Mouse (Mus musculus): Measurements from ENCODE around the gene Gm49398. TPM values are rescaled to one million over a fixed set of nuclear protein-coding genes. Genes with fewer than 3 reads are reported as not detected.

Gene Gm49398
- not detected in 2 replicates for polyA plus RNA-seq (2012; rRNA removed)

DNA sequence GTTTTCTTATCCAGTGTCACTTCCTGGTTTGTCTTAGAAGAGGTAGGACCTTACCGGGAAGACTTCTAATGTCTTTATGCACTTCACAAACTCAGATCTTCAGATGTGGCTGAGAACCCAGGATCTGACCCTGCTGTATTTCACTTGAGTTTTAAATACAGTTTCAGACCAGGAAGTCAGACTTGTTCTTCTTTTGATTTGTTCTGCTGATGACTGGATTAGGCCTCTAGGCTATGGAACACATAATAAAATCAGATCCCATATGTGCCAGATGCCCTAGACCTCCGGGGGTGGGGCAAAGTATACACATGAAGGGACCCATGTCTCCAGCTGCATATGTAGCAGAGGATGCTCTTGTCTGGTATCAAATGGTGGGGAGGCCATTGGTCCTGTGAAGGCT is at the start of gene Gm49398:
Gene Gm49398, minus strand, starts transcription at position 101 of the 400 bp plus-strand sequence.

DNA sequence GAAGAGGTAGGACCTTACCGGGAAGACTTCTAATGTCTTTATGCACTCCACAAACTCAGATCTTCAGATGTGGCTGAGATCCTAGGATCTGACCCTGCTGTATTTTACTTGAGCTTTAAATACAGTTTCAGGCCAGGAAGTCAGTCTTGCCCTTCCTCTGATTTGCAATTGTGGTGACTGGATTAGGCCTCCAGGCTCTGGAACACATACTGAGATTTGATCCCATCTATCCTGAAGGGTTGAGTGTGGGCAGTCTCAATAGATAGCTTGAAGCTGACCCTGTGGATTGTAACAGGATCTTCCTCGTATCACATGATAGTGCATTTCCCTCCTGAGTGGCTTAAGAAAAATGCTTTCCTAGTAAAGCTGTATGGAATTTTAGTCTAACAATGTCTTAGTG is 33.4 kb downstream of the Gm49398 start, which contains the start of gene Cts8:
Gene Cts8, minus strand, starts transcription at position 101 of the 400 bp plus-strand sequence.

DNA sequence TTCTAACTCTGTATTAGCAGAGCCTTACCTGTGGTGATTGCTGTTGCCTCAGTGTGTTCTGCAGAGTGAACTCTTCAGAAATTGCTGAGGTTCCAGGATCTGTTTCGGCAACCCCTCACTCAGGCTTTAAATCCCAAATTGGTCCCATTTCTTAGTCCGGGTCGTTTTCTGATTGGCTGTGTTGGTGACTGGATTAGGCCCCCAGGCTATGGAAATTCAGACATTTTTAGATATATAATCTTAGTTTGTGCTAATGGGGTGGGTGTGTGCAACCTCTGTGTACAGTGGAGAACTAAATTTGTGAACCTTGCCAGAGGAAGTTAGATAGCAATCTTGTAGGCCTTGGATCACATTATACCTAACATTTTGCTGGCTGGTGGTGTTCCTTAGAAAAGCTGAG is 85.3 kb downstream of the Gm49398 start, which contains the start of gene Cts6:
Gene Cts6, minus strand, starts transcription at position 101 of the 400 bp plus-strand sequence.

Other genes starting within 250 kb of the Gm49398 start
- 0.06 TPM in 1 of 2 replicates, not detected in the other for gene Ctsq, start 248.2 kb downstream of the Gm49398 start, polyA plus RNA-seq (2012; rRNA removed)
- gene Ctsr, start 124.6 kb downstream of the Gm49398 start, polyA plus RNA-seq (2012; rRNA removed) = not detected in 2 replicates
- gene Cts6, start 85.4 kb downstream of the Gm49398 start, polyA plus RNA-seq (2012; rRNA removed) = not detected in 2 replicates
- gene Cts8, start 33.5 kb downstream of the Gm49398 start, polyA plus RNA-seq (2012; rRNA removed) = not detected in 2 replicates
- gene Cts7, start 69.4 kb upstream of the Gm49398 start, polyA plus RNA-seq (2012; rRNA removed) = not detected in 2 replicates